Mouse (Mus musculus): ENCODE data around the gene Dnhd1. TPM values are rescaled to one million over a fixed set of nuclear protein-coding genes. Genes with fewer than 3 reads are reported as not detected.
A peak's percentile ranks its signal among the peaks of the same experiment; 100 is the strongest.

Gene Dnhd1
- 1.8 and 2.4 TPM in 2 replicates for polyA plus RNA-seq (2012; rRNA removed)

- peak; percentile 77 for DNase-seq
- under 1% methylated on average over 17 of the region's 17 CpGs for WGBS
- TF ChIP-seq POLR2A (IDR thresholded peaks at IDR 0.05; ENCODE audit: borderline replicate concordance, extremely low read depth, low read depth, low read length) (no peak; the same call in 1 of the 2 replicates), CTCF (IDR thresholded peaks at IDR 0.05; ENCODE audit: insufficient read depth, low read length) (peak; percentile 67)
- no peaks in the 10 kb centered on the region; the same call in 1 of the 2 replicates for H3K4me1 ChIP-seq (ENCODE audit: control insufficient read depth, insufficient read depth, low read length)
- H3K4me3 ChIP-seq (replicated peaks; ENCODE audit: extremely low read depth, low read depth, low read length): peak within 1 kb of the TSS; percentile 57
These were observed at the start of gene Dnhd1 for GRCm38 (mm10) chr7:105650639-105651435. Gene Dnhd1 (plus strand): TSS chr7:105650827.

- 31% methylated on average over 9 of the region's 9 CpGs for WGBS
- peak; percentile 76 for DNase-seq
- 0 out of 2 replicates have a peak, but pooled peaks cover 2% of the 10 kb centered on the region for H3K4me1 ChIP-seq (ENCODE audit: control insufficient read depth, insufficient read depth, low read length)
- no peak overlapping the region for H3K4me3 ChIP-seq (replicated peaks; ENCODE audit: extremely low read depth, low read depth, low read length)
- TF ChIP-seq POLR2A (IDR thresholded peaks at IDR 0.05; ENCODE audit: borderline replicate concordance, extremely low read depth, low read depth, low read length): no peak
- peak; percentile 86 for TF ChIP-seq CTCF (IDR thresholded peaks at IDR 0.05; ENCODE audit: insufficient read depth, low read length)
These were observed 47.6 kb upstream of the Dnhd1 start for GRCm38 (mm10) chr7:105602860-105603623.

- TF ChIP-seq CTCF (IDR thresholded peaks at IDR 0.05; ENCODE audit: insufficient read depth, low read length) (no peak), POLR2A (IDR thresholded peaks at IDR 0.05; ENCODE audit: borderline replicate concordance, extremely low read depth, low read depth, low read length) (no peak)
- DNase-seq: no peak
- WGBS: 76% methylated on average over 3 of the region's 3 CpGs
- Histone ChIP-seq H3K4me3 (replicated peaks; ENCODE audit: extremely low read depth, low read depth, low read length) (no peak overlapping the region), H3K4me1 (ENCODE audit: control insufficient read depth, insufficient read depth, low read length) (no peaks in the 10 kb centered on the region; the same call in 1 of the 2 replicates)
These were observed 42.2 kb upstream of the Dnhd1 start for GRCm38 (mm10) chr7:105608467-105608866.

DNA sequence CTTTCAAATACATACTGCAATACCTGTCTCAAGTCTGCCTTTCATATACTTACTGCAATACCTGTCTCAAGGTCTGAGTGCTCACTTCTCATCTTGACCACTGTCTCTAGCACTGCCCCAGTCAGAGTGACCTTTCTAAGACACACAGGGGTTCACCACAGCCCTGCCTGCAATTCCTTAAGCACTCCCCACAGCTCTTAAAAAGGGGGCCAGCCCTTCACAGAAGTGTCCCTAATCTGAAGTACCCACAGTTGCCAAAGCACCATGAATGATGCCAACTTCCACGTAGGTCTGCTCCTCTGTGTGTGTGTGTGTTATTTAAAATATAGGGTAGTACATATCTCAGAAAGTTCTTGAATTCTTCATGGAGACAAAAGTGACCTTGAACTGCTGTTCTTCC lies 38.9 kb upstream of the Dnhd1 start:
- WGBS: 68% methylated on average over 1 of the region's 1 CpGs
- Histone ChIP-seq H3K4me1 (ENCODE audit: control insufficient read depth, insufficient read depth, low read length) (no peaks in the 10 kb centered on the region; the same call in 1 of the 2 replicates), H3K4me3 (replicated peaks; ENCODE audit: extremely low read depth, low read depth, low read length) (no peak overlapping the region)
- TF ChIP-seq CTCF (IDR thresholded peaks at IDR 0.05; ENCODE audit: insufficient read depth, low read length) (no peak), POLR2A (IDR thresholded peaks at IDR 0.05; ENCODE audit: borderline replicate concordance, extremely low read depth, low read depth, low read length) (no peak)
- peak; percentile 26 for DNase-seq

GRCm38 (mm10) chr7:105614400-105614799 lies 36.2 kb upstream of the Dnhd1 start:
- Histone ChIP-seq H3K4me1 (ENCODE audit: control insufficient read depth, insufficient read depth, low read length) (no peaks in the 10 kb centered on the region; the same call in 1 of the 2 replicates), H3K4me3 (replicated peaks; ENCODE audit: extremely low read depth, low read depth, low read length) (no peak overlapping the region)
- 100% methylated on average over 1 of the region's 1 CpGs for WGBS
- no peak for TF ChIP-seq POLR2A (IDR thresholded peaks at IDR 0.05; ENCODE audit: borderline replicate concordance, extremely low read depth, low read depth, low read length)
- TF ChIP-seq CTCF (IDR thresholded peaks at IDR 0.05; ENCODE audit: insufficient read depth, low read length): no peak
- no peak for DNase-seq

DNA sequence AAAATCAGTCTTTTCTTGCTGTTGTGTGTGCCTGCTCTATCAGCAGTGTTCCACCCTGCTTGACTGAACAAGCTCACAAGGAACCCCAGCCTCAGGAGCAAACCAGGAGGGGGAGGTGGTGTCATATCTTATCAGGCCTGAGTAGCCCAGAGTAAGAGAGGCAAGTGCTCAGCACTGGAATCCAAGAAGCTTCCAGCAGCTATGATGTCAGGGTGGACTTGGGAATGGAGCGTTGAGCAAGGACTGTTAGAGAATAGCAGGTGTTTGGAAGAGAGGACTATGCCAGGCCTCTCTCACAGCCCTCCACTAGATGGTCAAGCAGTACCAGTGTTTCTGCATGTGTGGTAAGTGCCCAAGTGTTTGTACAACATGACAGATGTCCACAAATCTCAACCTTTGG lies 34.9 kb upstream of the Dnhd1 start:
- Histone ChIP-seq H3K4me1 (ENCODE audit: control insufficient read depth, insufficient read depth, low read length) (peaks cover 2% of the 10 kb centered on the region; the same call in 1 of the 2 replicates), H3K4me3 (replicated peaks; ENCODE audit: extremely low read depth, low read depth, low read length) (no peak overlapping the region)
- DNase-seq: no peak
- no peak for TF ChIP-seq POLR2A (IDR thresholded peaks at IDR 0.05; ENCODE audit: borderline replicate concordance, extremely low read depth, low read depth, low read length)
- TF ChIP-seq CTCF (IDR thresholded peaks at IDR 0.05; ENCODE audit: insufficient read depth, low read length): no peak
- 75% methylated on average over 1 of the region's 1 CpGs for WGBS

GRCm38 (mm10) chr7:105616561-105616960 lies 34.1 kb upstream of the Dnhd1 start:
- Histone ChIP-seq H3K4me1 (ENCODE audit: control insufficient read depth, insufficient read depth, low read length) (peaks cover 9% of the 10 kb centered on the region; the same call in 1 of the 2 replicates), H3K4me3 (replicated peaks; ENCODE audit: extremely low read depth, low read depth, low read length) (no peak overlapping the region)
- WGBS: 63% methylated on average over 6 of the region's 6 CpGs
- TF ChIP-seq POLR2A (IDR thresholded peaks at IDR 0.05; ENCODE audit: borderline replicate concordance, extremely low read depth, low read depth, low read length) (no peak), CTCF (IDR thresholded peaks at IDR 0.05; ENCODE audit: insufficient read depth, low read length) (no peak)
- DNase-seq: no peak

GRCm38 (mm10) chr7:105617810-105618209 lies 32.8 kb upstream of the Dnhd1 start:
- Histone ChIP-seq H3K4me1 (ENCODE audit: control insufficient read depth, insufficient read depth, low read length) (peaks cover 9% of the 10 kb centered on the region; the same call in 1 of the 2 replicates), H3K4me3 (replicated peaks; ENCODE audit: extremely low read depth, low read depth, low read length) (no peak overlapping the region)
- WGBS: 95% methylated on average over 22 of the region's 22 CpGs
- TF ChIP-seq CTCF (IDR thresholded peaks at IDR 0.05; ENCODE audit: insufficient read depth, low read length): no peak
- TF ChIP-seq POLR2A (IDR thresholded peaks at IDR 0.05; ENCODE audit: borderline replicate concordance, extremely low read depth, low read depth, low read length): no peak
- no peak for DNase-seq

DNA sequence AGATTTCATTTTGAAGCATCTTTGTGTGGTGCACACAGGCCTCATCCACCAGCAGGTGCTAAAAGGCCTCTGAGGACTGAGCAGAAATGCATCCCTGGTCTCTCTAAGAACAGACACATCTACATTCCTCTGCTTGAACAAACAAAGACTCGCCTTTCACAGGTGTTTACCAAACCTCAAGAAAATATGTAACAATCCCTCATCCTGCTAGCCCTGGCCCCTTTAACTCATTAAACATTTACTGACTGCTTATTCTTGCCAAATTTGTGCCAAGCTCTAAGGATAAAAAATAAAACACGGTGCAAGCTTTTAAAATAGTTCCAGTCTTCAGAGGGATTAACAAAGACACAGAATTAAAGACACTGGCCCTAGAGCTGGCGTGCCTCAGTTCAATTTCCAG lies 30.9 kb upstream of the Dnhd1 start:
- 58% methylated on average over 3 of the region's 3 CpGs for WGBS
- DNase-seq: no peak
- peaks cover 9% of the 10 kb centered on the region; the same call in 1 of the 2 replicates for H3K4me1 ChIP-seq (ENCODE audit: control insufficient read depth, insufficient read depth, low read length)
- H3K4me3 ChIP-seq (replicated peaks; ENCODE audit: extremely low read depth, low read depth, low read length): no peak overlapping the region
- TF ChIP-seq POLR2A (IDR thresholded peaks at IDR 0.05; ENCODE audit: borderline replicate concordance, extremely low read depth, low read depth, low read length) (no peak), CTCF (IDR thresholded peaks at IDR 0.05; ENCODE audit: insufficient read depth, low read length) (no peak)
